Mouse (Mus musculus): ENCODE measurements around the gene Armc7. TPM values are rescaled to one million over a fixed set of nuclear protein-coding genes. Genes with fewer than 3 reads are reported as not detected.
A peak's percentile ranks its signal among the peaks of the same experiment; 100 is the strongest.

Gene Armc7
- total RNA-seq (2014; rRNA removed; ENCODE audit: low replicate concordance) (1.8 and 8.7 TPM in 2 replicates), polyA plus RNA-seq (2015; fragmentation: Nextera tagmentation; extraction: Ambion mirVana) (3.3 TPM in 2 replicates)

DNA sequence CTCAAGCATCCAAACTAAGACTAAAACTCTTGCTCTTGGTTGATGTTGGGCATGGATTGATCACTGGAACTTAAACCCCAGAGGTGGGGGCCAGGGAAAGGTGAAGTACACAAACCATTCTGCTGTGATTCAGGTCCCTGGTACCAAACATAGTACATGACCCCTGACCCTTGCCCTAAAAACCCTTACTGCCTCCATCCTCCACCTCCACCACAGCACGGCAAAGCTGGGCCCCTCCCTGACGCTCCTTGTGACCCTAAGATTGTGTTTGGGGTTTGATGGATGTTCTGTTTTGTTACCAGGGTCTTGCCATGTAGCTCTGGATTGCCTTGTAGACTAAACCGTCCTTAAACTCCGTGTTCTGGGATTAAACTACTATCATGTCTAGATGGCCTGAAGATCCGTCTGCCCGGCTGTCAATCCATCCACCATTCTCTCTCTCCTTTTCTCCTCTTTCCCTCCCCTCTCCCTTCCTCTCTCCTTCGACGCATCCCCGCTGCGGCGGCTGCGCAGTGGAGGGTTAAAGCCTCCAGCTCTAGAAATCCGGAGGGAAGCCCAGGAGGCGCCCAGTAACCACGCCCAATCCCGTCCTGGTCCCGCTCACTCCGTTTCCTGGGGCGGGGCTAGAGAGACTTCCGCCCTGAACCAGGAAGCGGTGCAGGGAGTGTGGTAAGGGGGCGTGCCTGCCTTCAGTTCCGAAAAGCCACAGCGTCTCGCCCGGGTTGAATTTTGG lies at the start of gene Armc7:
Gene Armc7, plus strand, starts transcription at position 643 of the 733 bp plus-strand sequence.
- no peaks in the 10 kb centered on the region for H3K36me3 ChIP-seq (replicated peaks; ENCODE audit: control insufficient read depth, insufficient read depth, low read length)
- DNase-seq (ENCODE audit: low spot score) (peak; percentile 95), ATAC-seq (ENCODE audit: insufficient read depth, low read depth) (peak; percentile 95)
- peak within 1 kb of the TSS; percentile 79 for H3K9ac ChIP-seq (replicated peaks; ENCODE audit: low read depth, low read length)
- TF ChIP-seq CTCF (IDR thresholded peaks at IDR 0.05; ENCODE audit: low read depth): no peak
- no peak; the same call in 1 of the 2 replicates for TF ChIP-seq EP300 (IDR thresholded peaks at IDR 0.05; ENCODE audit: low read depth)
- H3K27me3 ChIP-seq (ENCODE audit: control insufficient read depth, insufficient read depth, low read length): no peaks in the 10 kb centered on the region
- H3K4me1 ChIP-seq (ENCODE audit: control insufficient read depth, insufficient read depth): peaks cover 25% of the 10 kb centered on the region
- H3K4me2 ChIP-seq (ENCODE audit: low read depth, low read length): peak within 1 kb of the TSS; percentile 94
- H3K4me3 ChIP-seq (ENCODE audit: low read depth, low read length): peak within 1 kb of the TSS; percentile 65
- H3K27ac ChIP-seq (ENCODE audit: low read depth): peak within 1 kb of the TSS; percentile 53
- under 1% methylated on average over 26 of the region's 26 CpGs for WGBS
- H3K9me3 ChIP-seq (replicated peaks; ENCODE audit: control insufficient read depth, low read length): no peaks in the 10 kb centered on the region

DNA sequence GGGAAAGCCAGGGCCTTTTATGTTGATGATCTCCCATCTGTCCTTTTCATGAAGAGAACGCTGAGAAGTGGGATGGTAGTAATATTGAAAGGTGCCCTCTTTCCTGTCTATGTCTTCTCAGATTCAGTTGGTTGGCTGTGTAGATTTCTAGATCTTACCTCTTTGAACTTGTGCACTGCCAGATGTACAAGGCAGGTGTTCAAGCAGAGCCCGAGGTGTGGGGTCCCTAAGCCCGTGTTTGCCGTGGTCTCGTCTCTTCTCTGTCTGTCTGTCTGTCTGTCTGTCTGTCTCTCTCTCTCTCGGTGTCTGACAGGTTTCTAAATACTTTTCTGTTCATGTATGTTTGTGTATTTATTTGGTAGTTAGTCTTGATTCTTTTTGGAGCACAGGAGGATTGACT lies 49.8 kb upstream of the Armc7 start:
- peaks cover 10% of the 10 kb centered on the region for H3K4me1 ChIP-seq (ENCODE audit: control insufficient read depth, insufficient read depth)
- H3K27ac ChIP-seq (ENCODE audit: low read depth): no peak overlapping the region
- H3K9me3 ChIP-seq (replicated peaks; ENCODE audit: control insufficient read depth, low read length): no peaks in the 10 kb centered on the region
- H3K4me3 ChIP-seq (ENCODE audit: low read depth, low read length): no peak overlapping the region
- DNase-seq (ENCODE audit: low spot score) (no peak), ATAC-seq (ENCODE audit: insufficient read depth, low read depth) (no peak)
- no peak overlapping the region for H3K4me2 ChIP-seq (ENCODE audit: low read depth, low read length)
- H3K9ac ChIP-seq (replicated peaks; ENCODE audit: low read depth, low read length): no peak overlapping the region
- TF ChIP-seq EP300 (IDR thresholded peaks at IDR 0.05; ENCODE audit: low read depth) (no peak), CTCF (IDR thresholded peaks at IDR 0.05; ENCODE audit: low read depth) (no peak)
- peaks cover 55% of the 10 kb centered on the region for H3K36me3 ChIP-seq (replicated peaks; ENCODE audit: control insufficient read depth, insufficient read depth, low read length)
- 90% methylated on average over 6 of the region's 6 CpGs for WGBS
- no peaks in the 10 kb centered on the region for H3K27me3 ChIP-seq (ENCODE audit: control insufficient read depth, insufficient read depth, low read length)

DNA sequence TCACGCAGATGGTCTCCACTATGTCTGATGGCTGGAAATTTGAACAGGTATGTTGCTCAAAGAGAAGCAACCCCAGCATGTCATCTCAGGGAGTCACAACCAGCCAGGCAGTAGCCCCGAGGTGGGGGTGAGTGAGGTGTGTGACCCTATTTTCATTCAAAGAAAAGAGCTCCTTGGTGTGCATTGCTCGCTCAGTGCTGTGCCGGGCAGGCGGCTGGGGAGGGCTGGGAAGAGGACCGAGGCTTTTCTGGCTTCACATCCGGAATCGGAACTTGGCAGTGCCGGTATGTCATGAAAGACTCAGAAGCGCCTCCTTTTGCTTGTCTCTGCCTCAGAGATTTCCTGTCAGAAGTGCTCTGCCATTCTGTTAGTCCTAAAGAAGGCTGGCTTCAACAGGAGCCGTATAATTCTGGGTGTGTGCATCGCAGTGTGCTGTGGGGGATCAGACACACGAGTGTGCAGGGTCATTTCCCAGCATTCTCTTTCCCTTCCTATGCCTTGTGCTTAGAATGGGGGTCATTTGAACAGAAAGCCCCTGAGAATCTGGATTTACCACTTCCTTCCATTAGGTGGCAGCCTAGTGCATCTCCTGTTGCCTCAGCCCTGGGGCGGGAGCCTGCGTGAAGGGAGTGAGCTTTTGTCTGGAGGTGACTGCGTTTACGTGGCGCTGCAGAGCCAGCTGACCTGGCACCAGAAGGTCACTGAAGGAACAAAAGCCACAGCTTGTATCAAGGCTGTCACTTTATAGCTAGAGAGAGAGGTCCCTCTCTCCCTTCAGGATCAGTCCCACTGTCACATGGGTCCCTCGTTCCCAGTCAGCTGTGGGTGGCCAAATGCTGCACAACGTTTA lies 47.8 kb upstream of the Armc7 start:
- peak; percentile 91 for DNase-seq (ENCODE audit: low spot score)
- no peaks in the 10 kb centered on the region for H3K4me1 ChIP-seq (ENCODE audit: control insufficient read depth, insufficient read depth)
- WGBS: 29% methylated on average over 20 of the region's 20 CpGs
- TF ChIP-seq EP300 (IDR thresholded peaks at IDR 0.05; ENCODE audit: low read depth) (no peak), CTCF (IDR thresholded peaks at IDR 0.05; ENCODE audit: low read depth) (peak; percentile 88)
- peak overlapping the region; percentile 14; the same call in 1 of the 2 replicates for H3K4me2 ChIP-seq (ENCODE audit: low read depth, low read length)
- ATAC-seq (ENCODE audit: insufficient read depth, low read depth): peak; percentile 87
- peaks cover 73% of the 10 kb centered on the region for H3K36me3 ChIP-seq (replicated peaks; ENCODE audit: control insufficient read depth, insufficient read depth, low read length)
- H3K27me3 ChIP-seq (ENCODE audit: control insufficient read depth, insufficient read depth, low read length): no peaks in the 10 kb centered on the region
- peak overlapping the region; percentile 75 for H3K27ac ChIP-seq (ENCODE audit: low read depth)
- H3K9me3 ChIP-seq (replicated peaks; ENCODE audit: control insufficient read depth, low read length): no peaks in the 10 kb centered on the region
- peak overlapping the region; percentile 5; the same call in 1 of the 2 replicates for H3K4me3 ChIP-seq (ENCODE audit: low read depth, low read length)
- H3K9ac ChIP-seq (replicated peaks; ENCODE audit: low read depth, low read length): no peak overlapping the region; the same call in 1 of the 2 replicates

- H3K4me2 ChIP-seq (ENCODE audit: low read depth, low read length): no peak overlapping the region
- H3K4me1 ChIP-seq (ENCODE audit: control insufficient read depth, insufficient read depth): no peaks in the 10 kb centered on the region
- no peaks in the 10 kb centered on the region for H3K27me3 ChIP-seq (ENCODE audit: control insufficient read depth, insufficient read depth, low read length)
- H3K9ac ChIP-seq (replicated peaks; ENCODE audit: low read depth, low read length): no peak overlapping the region
- WGBS: 79% methylated on average over 7 of the region's 7 CpGs
- H3K27ac ChIP-seq (ENCODE audit: low read depth): no peak overlapping the region
- ATAC-seq (ENCODE audit: insufficient read depth, low read depth) (no peak), DNase-seq (ENCODE audit: low spot score) (no peak)
- no peaks in the 10 kb centered on the region for H3K9me3 ChIP-seq (replicated peaks; ENCODE audit: control insufficient read depth, low read length)
- H3K4me3 ChIP-seq (ENCODE audit: low read depth, low read length): no peak overlapping the region
- H3K36me3 ChIP-seq (replicated peaks; ENCODE audit: control insufficient read depth, insufficient read depth, low read length): peaks cover 72% of the 10 kb centered on the region
- TF ChIP-seq EP300 (IDR thresholded peaks at IDR 0.05; ENCODE audit: low read depth) (no peak), CTCF (IDR thresholded peaks at IDR 0.05; ENCODE audit: low read depth) (no peak)
These were observed 46.2 kb upstream of the Armc7 start for GRCm38 (mm10) chr11:115429307-115429706.

DNA sequence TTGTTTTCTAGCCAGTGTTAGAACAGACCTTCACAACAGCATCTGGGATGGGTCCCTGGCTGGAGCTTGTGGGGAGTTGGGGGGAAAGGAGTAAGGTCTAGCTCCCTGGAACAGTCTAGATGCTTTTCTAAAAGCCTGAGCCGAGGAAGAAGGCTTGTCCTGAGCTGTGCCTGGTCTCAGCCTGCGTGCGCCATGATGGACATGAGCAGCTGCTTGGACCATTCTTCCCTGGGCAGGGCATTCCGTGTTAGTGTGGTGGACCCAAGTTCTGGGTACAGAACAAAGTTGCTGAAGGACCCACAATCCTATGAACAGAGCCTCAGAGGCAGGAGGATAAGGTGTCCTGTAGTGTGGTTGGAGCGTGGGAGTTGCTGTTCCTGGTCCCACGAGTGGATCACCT lies 44.9 kb upstream of the Armc7 start:
- no peak overlapping the region for H3K4me2 ChIP-seq (ENCODE audit: low read depth, low read length)
- ATAC-seq (ENCODE audit: insufficient read depth, low read depth) (no peak), DNase-seq (ENCODE audit: low spot score) (no peak)
- no peaks in the 10 kb centered on the region for H3K27me3 ChIP-seq (ENCODE audit: control insufficient read depth, insufficient read depth, low read length)
- no peaks in the 10 kb centered on the region for H3K9me3 ChIP-seq (replicated peaks; ENCODE audit: control insufficient read depth, low read length)
- peaks cover 4% of the 10 kb centered on the region; the same call in 1 of the 2 replicates for H3K4me1 ChIP-seq (ENCODE audit: control insufficient read depth, insufficient read depth)
- no peak overlapping the region for H3K4me3 ChIP-seq (ENCODE audit: low read depth, low read length)
- H3K27ac ChIP-seq (ENCODE audit: low read depth): no peak overlapping the region
- H3K9ac ChIP-seq (replicated peaks; ENCODE audit: low read depth, low read length): no peak overlapping the region
- TF ChIP-seq CTCF (IDR thresholded peaks at IDR 0.05; ENCODE audit: low read depth) (no peak), EP300 (IDR thresholded peaks at IDR 0.05; ENCODE audit: low read depth) (no peak)
- WGBS: 92% methylated on average over 6 of the region's 6 CpGs
- H3K36me3 ChIP-seq (replicated peaks; ENCODE audit: control insufficient read depth, insufficient read depth, low read length): peaks cover 59% of the 10 kb centered on the region

All from heart, postnatal 0 days (tissue).